Mouse (Mus musculus): ENCODE measurements at regions not wholly inside any gene's neighbourhood (a gene's known extent, or its start where the extent isn't known, plus 50 kb on each side); places are given as distances from the start of the nearest gene placed in this dataset.
A peak's percentile ranks its signal among the peaks of the same experiment; 100 is the strongest.

DNA sequence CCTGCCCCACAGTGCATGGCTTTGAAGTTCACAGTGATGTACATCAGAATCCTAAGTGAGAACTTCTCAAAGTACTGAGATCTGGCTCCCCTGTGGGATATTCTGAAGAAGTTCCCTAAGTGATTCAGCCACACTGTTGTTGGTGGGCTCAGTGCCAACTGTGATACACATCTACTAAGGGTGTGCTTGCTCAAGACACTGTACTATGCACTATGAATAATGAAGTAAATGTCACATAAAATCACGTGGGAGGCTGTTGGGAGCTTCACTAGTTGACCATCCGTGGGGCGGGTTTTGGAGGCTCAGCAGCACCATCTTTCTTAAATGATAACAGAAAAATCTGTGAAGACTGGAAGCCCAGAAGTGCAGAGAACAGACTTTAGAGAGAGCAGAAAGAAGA lies 193.0 kb downstream of the Pten start:
- Histone ChIP-seq H3K27ac (no peak overlapping the region), H3K4me2 (ENCODE audit: low read depth) (no peak overlapping the region), H3K9ac (replicated peaks) (no peak overlapping the region), H3K4me3 (ENCODE audit: insufficient read depth in 1 of 2, low read depth in 2 of 2, low read length in 2 of 2) (no peak overlapping the region), H3K36me3 (replicated peaks; ENCODE audit: control insufficient read depth, insufficient read depth, low read depth) (no peaks in the 10 kb centered on the region), H3K27me3 (ENCODE audit: control insufficient read depth, insufficient read depth, low read length) (no peaks in the 10 kb centered on the region), H3K9me3 (ENCODE audit: control insufficient read depth, low read length) (no peaks in the 10 kb centered on the region), H3K4me1 (replicated peaks; ENCODE audit: control insufficient read depth in 2 of 2, insufficient read depth in 2 of 2, low read length in 1 of 2) (peaks cover 0 to 3% of the 10 kb centered on the region in 2 experiments; a peak in 2 of 4 replicates)
- TF ChIP-seq EP300 (IDR thresholded peaks at IDR 0.05; ENCODE audit: low read depth) (no peak), CTCF (IDR thresholded peaks at IDR 0.05; ENCODE audit: low read depth) (no peak)
- ATAC-seq (ENCODE audit: insufficient read depth) = no peak
- WGBS (ENCODE audit: insufficient replicate concordance) = 39% methylated on average over 3 of the region's 3 CpGs
- no peak for DNase-seq (ENCODE audit: low read depth in 3 of 3, low spot score in 3 of 3)

DNA sequence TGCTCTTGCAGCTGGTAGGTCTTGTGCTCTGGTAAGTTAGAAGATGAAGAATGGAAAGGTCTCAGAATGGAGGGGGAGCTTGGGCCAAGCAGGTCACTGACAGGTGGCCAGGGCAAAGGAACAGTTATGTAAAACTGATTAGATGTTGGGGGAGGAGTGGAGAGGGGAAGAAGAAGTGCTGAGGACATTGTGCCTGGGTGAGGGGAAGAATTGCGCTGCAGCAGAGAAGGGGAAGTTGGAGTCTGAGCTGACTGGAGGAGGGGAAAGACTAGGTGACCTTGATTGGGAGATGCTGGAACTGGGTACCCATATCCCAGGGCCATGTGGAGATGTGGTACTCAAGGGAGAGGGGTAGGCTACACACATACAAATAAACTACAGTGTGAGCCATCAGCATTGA lies 193.5 kb downstream of the Pten start:
- Histone ChIP-seq H3K9me3 (ENCODE audit: control insufficient read depth, low read length) (no peaks in the 10 kb centered on the region), H3K9ac (replicated peaks) (no peak overlapping the region), H3K4me3 (ENCODE audit: insufficient read depth in 1 of 2, low read depth in 2 of 2, low read length in 2 of 2) (no peak overlapping the region), H3K4me2 (ENCODE audit: low read depth) (no peak overlapping the region), H3K36me3 (replicated peaks; ENCODE audit: control insufficient read depth, insufficient read depth, low read depth) (no peaks in the 10 kb centered on the region), H3K27ac (no peak overlapping the region), H3K4me1 (replicated peaks; ENCODE audit: control insufficient read depth in 2 of 2, insufficient read depth in 2 of 2, low read length in 1 of 2) (peaks cover 0 to 5% of the 10 kb centered on the region in 2 experiments; a peak in 2 of 4 replicates), H3K27me3 (ENCODE audit: control insufficient read depth, insufficient read depth, low read length) (no peaks in the 10 kb centered on the region)
- WGBS (ENCODE audit: insufficient replicate concordance) = 29% methylated on average over 1 of the region's 1 CpGs
- no peak for TF ChIP-seq CTCF (IDR thresholded peaks at IDR 0.05; ENCODE audit: low read depth)
- TF ChIP-seq EP300 (IDR thresholded peaks at IDR 0.05; ENCODE audit: low read depth) = no peak
- ATAC-seq (ENCODE audit: insufficient read depth) (no peak), DNase-seq (ENCODE audit: low read depth in 3 of 3, low spot score in 3 of 3) (no peak)

DNA sequence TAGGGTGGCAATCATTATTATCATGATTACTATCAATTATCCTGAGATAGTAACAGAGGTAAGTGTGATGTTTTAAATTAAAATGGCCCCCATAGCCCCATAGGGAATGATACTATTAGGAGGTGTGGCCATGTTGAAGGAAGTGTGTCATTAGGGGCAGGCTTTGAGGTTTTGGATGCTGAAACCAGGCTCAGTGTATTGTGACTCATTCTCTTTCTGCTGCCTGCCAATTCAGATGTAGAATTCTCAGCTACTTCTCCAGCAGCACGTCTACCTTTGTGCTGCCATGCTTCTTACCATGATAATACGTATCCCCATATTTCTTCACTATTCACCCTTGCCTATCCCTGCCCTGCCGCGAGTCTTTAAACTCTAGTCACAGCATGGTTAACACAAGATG lies 195.1 kb downstream of the Pten start:
- no peak for TF ChIP-seq EP300 (IDR thresholded peaks at IDR 0.05; ENCODE audit: low read depth)
- TF ChIP-seq CTCF (IDR thresholded peaks at IDR 0.05; ENCODE audit: low read depth) = no peak
- 68% methylated on average over 4 of the region's 4 CpGs for WGBS (ENCODE audit: insufficient replicate concordance)

DNA sequence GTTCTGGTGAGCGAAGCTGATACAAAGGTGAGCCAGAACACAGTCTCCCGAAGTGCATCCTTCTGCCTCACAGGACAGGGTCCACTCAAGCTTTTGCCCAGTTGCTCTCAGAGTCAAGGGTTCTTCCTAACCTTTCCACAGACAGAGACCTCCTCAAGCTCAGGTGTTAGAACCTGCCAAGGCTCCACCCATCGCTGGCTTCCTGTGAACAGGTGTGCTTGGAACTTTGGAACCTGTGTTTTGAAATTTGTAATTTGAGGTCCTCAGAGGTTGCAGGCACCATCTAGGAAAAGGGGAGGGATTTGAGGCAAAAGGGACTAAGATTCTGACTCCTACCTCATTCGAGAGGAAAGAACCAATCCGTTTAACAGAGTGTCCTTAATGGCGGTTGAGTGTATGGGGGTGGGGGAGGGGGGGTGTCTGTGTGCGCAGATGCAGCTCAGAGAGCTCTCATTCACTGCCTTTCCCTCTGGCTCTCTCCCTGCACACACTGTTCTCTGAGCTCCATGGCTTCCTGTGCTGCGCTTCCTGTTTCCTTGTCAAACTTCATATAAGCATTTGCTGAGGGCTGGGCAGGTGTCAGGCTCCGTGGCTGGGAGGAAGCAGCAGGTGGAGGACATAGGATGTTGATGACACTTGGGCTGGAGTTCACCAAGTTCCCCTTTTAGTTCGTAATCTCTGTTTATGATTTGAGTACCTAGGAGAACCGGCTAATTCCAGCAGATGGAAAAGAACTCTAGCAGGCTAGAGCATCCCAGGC lies 195.8 kb downstream of the Pten start:
- Histone ChIP-seq H3K27ac (no peak overlapping the region), H3K9me3 (ENCODE audit: control insufficient read depth, low read length) (no peaks in the 10 kb centered on the region), H3K4me2 (ENCODE audit: low read depth) (no peak overlapping the region), H3K4me3 (ENCODE audit: insufficient read depth in 1 of 2, low read depth in 2 of 2, low read length in 2 of 2) (no peak overlapping the region), H3K4me1 (replicated peaks; ENCODE audit: control insufficient read depth in 2 of 2, insufficient read depth in 2 of 2, low read length in 1 of 2) (peaks cover 0 to 9% of the 10 kb centered on the region in 2 experiments; a peak in 2 of 4 replicates), H3K36me3 (replicated peaks; ENCODE audit: control insufficient read depth, insufficient read depth, low read depth) (no peaks in the 10 kb centered on the region), H3K27me3 (ENCODE audit: control insufficient read depth, insufficient read depth, low read length) (no peaks in the 10 kb centered on the region), H3K9ac (replicated peaks) (no peak overlapping the region)
- WGBS (ENCODE audit: insufficient replicate concordance) = 27% methylated on average over 11 of the region's 11 CpGs
- ATAC-seq (ENCODE audit: insufficient read depth) (no peak), DNase-seq (ENCODE audit: low read depth in 3 of 3, low spot score in 3 of 3) (no peak)
- TF ChIP-seq CTCF (IDR thresholded peaks at IDR 0.05; ENCODE audit: low read depth) (no peak), EP300 (IDR thresholded peaks at IDR 0.05; ENCODE audit: low read depth) (no peak)

More for the DNA sequence above, 195.1 kb downstream of the Pten start:
- H3K4me2 ChIP-seq (ENCODE audit: low read depth) = no peak overlapping the region
- no peak overlapping the region for H3K9ac ChIP-seq (replicated peaks)
- ATAC-seq (ENCODE audit: insufficient read depth) (no peak), DNase-seq (ENCODE audit: low read depth in 3 of 3, low spot score in 3 of 3) (no peak)
- peaks cover 0 to 9% of the 10 kb centered on the region in 2 experiments; a peak in 2 of 4 replicates for H3K4me1 ChIP-seq (replicated peaks; ENCODE audit: control insufficient read depth in 2 of 2, insufficient read depth in 2 of 2, low read length in 1 of 2)
- no peak overlapping the region for H3K4me3 ChIP-seq (ENCODE audit: insufficient read depth in 1 of 2, low read depth in 2 of 2, low read length in 2 of 2)
- no peak overlapping the region for H3K27ac ChIP-seq
- no peaks in the 10 kb centered on the region for H3K27me3 ChIP-seq (ENCODE audit: control insufficient read depth, insufficient read depth, low read length)
- no peaks in the 10 kb centered on the region for H3K9me3 ChIP-seq (ENCODE audit: control insufficient read depth, low read length)
- H3K36me3 ChIP-seq (replicated peaks; ENCODE audit: control insufficient read depth, insufficient read depth, low read depth) = no peaks in the 10 kb centered on the region

DNA sequence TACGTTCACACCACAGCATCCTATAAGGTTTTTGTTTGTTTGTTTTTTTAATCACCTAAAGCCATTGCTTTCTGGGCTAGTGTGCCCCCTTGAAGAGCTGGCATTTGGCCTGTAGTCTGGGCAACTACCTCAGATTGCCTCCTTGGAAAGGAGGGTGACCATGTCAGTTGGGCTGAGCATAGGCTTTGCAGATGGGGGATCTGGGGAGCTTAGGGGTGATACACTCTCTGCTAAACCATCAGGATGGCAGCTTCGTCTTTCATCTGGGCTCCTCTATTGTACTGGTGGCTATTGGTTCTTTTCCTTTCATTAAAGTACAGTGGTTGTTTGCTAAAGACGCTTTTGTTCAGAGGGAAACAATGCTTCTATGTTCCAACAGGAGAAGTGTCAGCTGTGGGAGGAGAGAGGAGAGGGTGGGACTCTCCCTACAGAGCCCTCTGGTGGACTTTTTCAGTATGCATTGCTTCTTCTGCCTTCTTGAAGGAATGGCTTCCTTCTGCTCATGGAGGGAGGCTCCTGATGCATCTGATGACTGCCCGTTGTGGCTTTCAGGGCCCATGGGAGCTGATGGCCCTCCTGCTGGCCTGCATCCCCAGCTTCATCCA lies 196.8 kb downstream of the Pten start:
- ATAC-seq (ENCODE audit: insufficient read depth) (no peak), DNase-seq (ENCODE audit: low read depth in 3 of 3, low spot score in 3 of 3) (no peak)
- 21% methylated on average over 4 of the region's 4 CpGs for WGBS (ENCODE audit: insufficient replicate concordance)
- TF ChIP-seq CTCF (IDR thresholded peaks at IDR 0.05; ENCODE audit: low read depth) (peak; percentile 51), EP300 (IDR thresholded peaks at IDR 0.05; ENCODE audit: low read depth) (no peak)
- H3K4me1 ChIP-seq (replicated peaks; ENCODE audit: control insufficient read depth in 2 of 2, insufficient read depth in 2 of 2, low read length in 1 of 2) = peaks cover 0 to 9% of the 10 kb centered on the region in 2 experiments; a peak in 2 of 4 replicates
- no peak overlapping the region for H3K4me3 ChIP-seq (ENCODE audit: insufficient read depth in 1 of 2, low read depth in 2 of 2, low read length in 2 of 2)
- no peaks in the 10 kb centered on the region for H3K27me3 ChIP-seq (ENCODE audit: control insufficient read depth, insufficient read depth, low read length)
- H3K4me2 ChIP-seq (ENCODE audit: low read depth) = no peak overlapping the region
- H3K27ac ChIP-seq = no peak overlapping the region
- no peaks in the 10 kb centered on the region for H3K9me3 ChIP-seq (ENCODE audit: control insufficient read depth, low read length)
- H3K36me3 ChIP-seq (replicated peaks; ENCODE audit: control insufficient read depth, insufficient read depth, low read depth) = no peaks in the 10 kb centered on the region
- no peak overlapping the region for H3K9ac ChIP-seq (replicated peaks)

Data from liver, embryonic 14.5 days (tissue).